11 mouse cellular contexts compared by ENCODE assay signal in the genomic region with DNA sequence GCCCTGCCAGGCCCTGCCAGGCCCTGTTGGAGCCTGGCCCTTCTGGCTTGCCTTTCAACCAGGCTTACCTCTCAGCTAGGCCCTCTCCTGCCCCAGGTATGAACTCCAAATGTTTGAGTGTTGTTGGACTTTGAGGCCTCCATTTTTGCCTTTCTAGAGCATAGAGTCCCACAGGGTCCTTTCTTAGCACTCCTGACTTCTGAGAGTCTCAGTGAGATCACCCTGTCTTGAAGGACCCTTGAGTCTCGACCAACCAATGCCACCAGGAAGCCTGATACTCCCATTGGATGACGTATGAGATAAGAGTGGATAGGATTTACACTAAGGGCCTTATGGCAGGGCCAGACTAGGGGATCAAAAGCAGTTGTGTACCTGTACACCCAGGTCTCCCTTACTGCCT.
"Had no signal": no experiment of that assay in that cellular context is flagged by ENCODE, and none has a peak within 500 bp of the region (broad histone marks: within the 10 kb centered on the region; RNA-seq: fewer than 3 reads in every experiment).

No protein-coding gene starts in this region.

- H3K36me3 ChIP-seq: limb, embryonic 15.5 days; liver, embryonic 12.5 days; neural tube, embryonic 15.5 days had no signal

- H3K4me2 ChIP-seq: limb, embryonic 15.5 days; liver, embryonic 12.5 days; neural tube, embryonic 15.5 days had no signal

- H3K4me3 ChIP-seq: limb, embryonic 15.5 days; liver, embryonic 12.5 days; myocyte; neural tube, embryonic 15.5 days had no signal

- H3K27ac ChIP-seq: limb, embryonic 15.5 days; liver, embryonic 12.5 days; neural tube, embryonic 15.5 days had no signal

- H3K9me3 ChIP-seq: limb, embryonic 15.5 days; liver, embryonic 12.5 days; neural tube, embryonic 15.5 days had no signal

- DNase-seq: kidney, adult 8-10 months; kidney, postnatal 25 days; layer of hippocampus, adult 9-11 months; right cerebral cortex, adult 18-20 months; right cerebral cortex, postnatal 25 days; thymus, postnatal 4 days had no signal

- H3K9ac ChIP-seq: limb, embryonic 15.5 days; liver, embryonic 12.5 days; neural tube, embryonic 15.5 days had no signal

- H3K27me3 ChIP-seq: limb, embryonic 15.5 days had no signal

- ATAC-seq: intestine, postnatal 0 days; liver, embryonic 12.5 days had no signal
